In genomic region chr15:8131761-8132160, GRCm38 (mm10) we compare ENCODE assay signal across 20 mouse cellular contexts. TPM values are rescaled to one million over a fixed set of nuclear protein-coding genes. Genes with fewer than 3 reads are reported as not detected.
DNase-seq lines count a peak whose midpoint lies in the region; TF ChIP-seq lines count a peak whose summit lies in the region.
"Had no signal": no experiment of that assay in that cellular context is flagged by ENCODE, and none has a peak within 500 bp of the region (broad histone marks: within the 10 kb centered on the region; RNA-seq: fewer than 3 reads in every experiment).

No protein-coding gene starts in this region.

- H3K27ac ChIP-seq in layer of hippocampus, adult 2 months, result no peak overlapping the region
- H3K27ac ChIP-seq: embryonic facial prominence, embryonic 15.5 days; forebrain, embryonic 15.5 days; heart, embryonic 10.5 days; heart, embryonic 15.5 days; hindbrain, embryonic 10.5 days; hindbrain, embryonic 14.5 days; intestine, embryonic 15.5 days had no signal

- no peak for DNase-seq in layer of hippocampus, adult 2 months (ENCODE audit: low spot score in 2 of 2)
- DNase-seq in layer of hippocampus, postnatal 25 days (ENCODE audit: extremely low spot score in 1 of 2, low spot score in 1 of 2), result no peak
- peak; percentile 16 for DNase-seq in 3T3-L1 (ENCODE audit: low read depth, low spot score)
- DNase-seq in ES-CJ7 (ENCODE audit: low read depth, low spot score), result peak; percentile 55
- DNase-seq in ZHBTc4 (ENCODE audit: low read depth, low spot score), result peak; percentile 48
- DNase-seq in left cerebral cortex, postnatal 14 days (ENCODE audit: low spot score in 2 of 2), result no peak
- DNase-seq in cerebellum, postnatal 10 days, result no peak
- DNase-seq: adrenal gland, postnatal 14 days; cerebellum, adult 18-20 months; cerebellum, postnatal 14 days; embryo, embryonic 11 days; gastrocnemius, postnatal 36 days; heart, adult 18-20 months had no signal

- intact Hi-C loops in left cerebral cortex, postnatal 14 days (cut with DNase I), result loop anchor here (10.0 kb wide), 1 partner anchor 183 kb away; no protein-coding TSS in a partner anchor

- H3K4me3 ChIP-seq in layer of hippocampus, adult 2 months, result no peak overlapping the region
- H3K4me3 ChIP-seq: embryonic facial prominence, embryonic 15.5 days; forebrain, embryonic 15.5 days; heart, embryonic 10.5 days; heart, embryonic 15.5 days; hindbrain, embryonic 10.5 days; intestine, embryonic 15.5 days had no signal

- TF ChIP-seq CTCF in layer of hippocampus, adult 2 months (conservative IDR thresholded peaks at IDR 0.05), result 0 out of 2 replicates have a peak, but pooled peaks have one; percentile 13

RNA-seq across cellular contexts. Expression of gene Nup155, which starts 22.7 kb away (rescaled TPM):
- total RNA-seq in layer of hippocampus, adult 2 months (2021), result 10 to 100 TPM; 18.5 to 21.8 TPM
- total RNA-seq in layer of hippocampus, postnatal 25 days (2021), result 10 to 100 TPM; 16.8 to 18.1 TPM
- total RNA-seq in left cerebral cortex, postnatal 14 days (2021), result 10 to 100 TPM; 17.5 to 22.0 TPM

RNA-seq across cellular contexts. Expression of gene Wdr70, which starts 32.8 kb away (rescaled TPM):
- total RNA-seq in layer of hippocampus, adult 2 months (2021), result 10 to 100 TPM; 30.5 to 33.5 TPM
- 10 to 100 TPM; 29.9 to 30.2 TPM for total RNA-seq in layer of hippocampus, postnatal 25 days (2021)
- 10 to 100 TPM; 30.1 to 31.7 TPM for total RNA-seq in left cerebral cortex, postnatal 14 days (2021)

RNA-seq across cellular contexts. Expression of gene Cplane1, which starts 37.1 kb away (rescaled TPM):
- total RNA-seq in layer of hippocampus, adult 2 months (2021), result 10 to 100 TPM; 31.7 to 34.5 TPM
- total RNA-seq in layer of hippocampus, postnatal 25 days (2021), result 10 to 100 TPM; 21.8 to 34.7 TPM
- total RNA-seq in left cerebral cortex, postnatal 14 days (2021), result 10 to 100 TPM; 25.7 to 27.2 TPM

Comparison
In these comparisons a context has a peak if more than half of its experiments do, and no peak if none do; other contexts are left out.
1. DNase-seq: peak in 3T3-L1 (single experiment), ES-CJ7 (single experiment) and ZHBTc4 (single experiment); none in layer of hippocampus, adult 2 months (0 of 2), layer of hippocampus, postnatal 25 days (0 of 2), left cerebral cortex, postnatal 14 days (0 of 2) and cerebellum, postnatal 10 days (0 of 2).